Mouse (Mus musculus): Measurements from ENCODE around the gene Rai1. TPM values are rescaled to one million over a fixed set of nuclear protein-coding genes. Genes with fewer than 3 reads are reported as not detected.
A peak's percentile ranks its signal among the peaks of the same experiment; 100 is the strongest.

Rai1 gene
- 35.1 and 45.3 TPM in 2 replicates for polyA plus RNA-seq (2012; rRNA removed)

GRCm38 (mm10) chr11:60104810-60105592 lies at the start of gene Rai1:
Gene Rai1, plus strand, starts transcription at chr11:60105013.
- peak; percentile 90 for DNase-seq (ENCODE audit: low spot score)

DNA sequence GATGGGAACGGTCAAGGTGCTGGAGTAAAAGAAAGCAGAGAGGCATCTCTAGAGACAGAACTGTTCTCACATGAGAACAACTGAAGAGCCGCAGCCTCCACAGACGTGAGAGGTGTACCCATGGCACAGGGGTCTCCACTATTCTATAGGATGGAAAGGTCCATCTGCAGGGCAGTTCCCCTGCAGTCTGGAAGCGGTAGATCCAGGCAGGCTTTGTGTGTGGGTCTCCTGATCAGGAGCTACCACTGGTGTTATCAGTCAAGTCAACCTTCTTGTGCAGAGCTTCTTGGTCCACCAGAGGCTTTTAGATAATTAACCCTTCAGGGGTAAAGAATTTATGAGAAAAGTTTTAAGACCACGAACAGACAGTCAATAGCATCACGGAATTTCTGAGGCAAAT lies 48.3 kb upstream of the Rai1 start:
- DNase-seq (ENCODE audit: low spot score): no peak

DNA sequence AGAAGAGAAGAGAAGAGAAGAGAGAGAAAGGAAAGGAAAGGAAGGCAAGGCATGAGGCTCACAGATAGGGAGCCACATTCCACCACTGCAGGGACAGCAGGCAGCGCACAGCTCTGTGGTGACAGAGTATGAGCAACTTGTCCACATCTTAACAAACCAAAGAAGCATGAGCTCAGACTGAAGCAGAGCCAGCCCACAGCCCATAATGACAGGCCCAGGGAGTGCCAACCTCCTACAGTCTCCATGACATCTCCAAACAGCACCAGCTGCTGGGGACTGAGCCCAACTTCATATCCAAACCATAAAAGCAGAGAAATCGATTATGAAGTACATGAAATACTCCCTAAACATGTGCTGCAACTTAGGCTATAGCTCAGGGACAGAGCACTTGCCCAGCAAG lies 46.8 kb upstream of the Rai1 start:
- no peak for DNase-seq (ENCODE audit: low spot score)

DNA sequence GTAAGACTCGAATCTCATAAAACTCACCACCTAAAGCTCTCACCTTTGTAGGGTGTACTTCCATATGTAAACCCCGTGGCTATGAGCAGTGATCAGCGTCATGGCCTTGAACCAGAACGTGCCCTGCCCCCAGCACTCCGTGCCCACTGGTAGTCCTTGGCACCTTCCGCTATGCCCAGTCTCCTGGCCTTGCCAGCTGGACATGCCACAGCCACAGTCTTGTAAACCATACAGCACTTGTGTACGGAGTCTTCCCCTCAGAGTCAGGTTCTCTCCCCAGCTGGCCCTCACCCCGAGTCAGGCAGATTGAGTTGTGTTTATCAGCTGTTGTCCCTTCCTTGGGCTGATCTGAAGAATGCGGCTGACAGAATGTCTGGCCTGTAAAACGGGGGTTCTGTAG lies 46.4 kb upstream of the Rai1 start:
- no peak for DNase-seq (ENCODE audit: low spot score)

- no peak for DNase-seq (ENCODE audit: low spot score)
Measured at GRCm38 (mm10) chr11:60060026-60060425, 44.8 kb upstream of the Rai1 start.

- DNase-seq (ENCODE audit: low spot score): no peak
Measured at GRCm38 (mm10) chr11:60061504-60062006, 43.3 kb upstream of the Rai1 start.

DNA sequence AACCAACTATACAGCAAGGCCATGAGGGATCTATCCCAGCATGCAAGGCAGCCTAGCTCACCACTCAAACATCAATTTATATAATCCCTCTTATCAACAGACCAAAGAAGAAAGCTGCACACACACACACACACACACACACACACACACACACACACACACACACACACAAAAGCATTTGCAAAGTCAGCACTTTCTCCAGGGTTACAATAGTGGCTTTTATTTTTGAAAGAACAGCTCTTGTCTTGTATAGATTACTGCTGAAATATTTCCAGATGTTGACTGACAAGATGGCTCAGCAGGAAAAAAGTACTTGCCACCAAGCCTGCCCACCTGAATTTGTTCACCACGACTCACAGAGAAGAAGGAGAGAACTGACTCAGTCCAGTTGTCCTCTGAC lies 39.5 kb upstream of the Rai1 start:
- DNase-seq (ENCODE audit: low spot score): no peak

GRCm38 (mm10) chr11:60067646-60068045 lies 37.2 kb upstream of the Rai1 start:
- no peak for DNase-seq (ENCODE audit: low spot score)

DNA sequence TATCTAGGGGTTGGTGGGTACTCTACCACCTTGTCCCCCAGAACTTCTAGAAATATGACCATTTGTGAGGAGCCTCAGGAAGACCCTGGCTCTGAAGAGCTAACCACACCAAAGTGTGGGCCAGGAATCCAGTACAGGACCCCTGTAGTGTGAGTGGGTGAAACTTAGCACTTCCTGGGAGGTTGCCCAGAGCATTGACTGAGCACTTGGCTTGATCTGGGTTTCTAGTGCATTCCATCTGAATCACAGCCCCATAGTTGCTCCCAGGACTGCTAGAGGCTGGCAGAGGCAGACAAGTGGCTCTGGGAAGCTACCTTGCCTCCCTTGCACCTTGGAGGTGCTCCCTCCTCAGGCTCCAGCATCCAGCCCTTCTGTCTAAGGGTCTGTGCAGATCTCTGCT lies 36.2 kb upstream of the Rai1 start:
- no peak for DNase-seq (ENCODE audit: low spot score)

- DNase-seq (ENCODE audit: low spot score): no peak
Measured at GRCm38 (mm10) chr11:60070599-60070998, 34.2 kb upstream of the Rai1 start.

- DNase-seq (ENCODE audit: low spot score): no peak
Measured at GRCm38 (mm10) chr11:60071221-60071620, 33.6 kb upstream of the Rai1 start.

- no peak for DNase-seq (ENCODE audit: low spot score)
Measured at GRCm38 (mm10) chr11:60073121-60073520, 31.7 kb upstream of the Rai1 start.

DNA sequence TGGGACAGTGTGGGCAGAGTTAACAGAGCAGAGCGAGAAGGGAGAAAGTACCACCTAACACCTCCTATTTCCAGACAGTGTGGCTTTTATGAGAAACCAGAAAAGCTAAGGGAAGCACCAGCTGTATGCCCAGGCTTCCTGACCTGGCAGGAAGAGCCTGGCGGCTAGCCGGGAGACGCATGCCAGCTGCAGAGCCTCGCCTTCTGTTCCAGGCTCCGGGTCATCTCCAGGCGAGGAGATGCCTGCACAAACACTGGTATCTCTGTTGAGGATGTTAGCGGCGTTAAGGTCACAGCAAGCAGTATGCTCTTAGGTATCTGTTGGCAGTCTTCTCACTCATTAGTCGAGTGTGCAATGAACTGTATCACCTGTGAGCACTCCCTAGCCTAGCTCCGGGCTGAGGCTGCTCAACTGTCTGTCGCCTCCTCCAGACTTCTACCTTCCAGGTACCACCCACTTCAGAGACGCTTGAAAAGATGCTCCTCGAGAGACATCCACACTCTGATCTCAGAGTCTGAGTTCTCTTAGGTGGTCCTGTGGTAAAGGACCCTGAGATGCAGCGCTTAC lies 30.8 kb upstream of the Rai1 start:
- DNase-seq (ENCODE audit: low spot score): no peak

- no peak for DNase-seq (ENCODE audit: low spot score)
Measured at GRCm38 (mm10) chr11:60076183-60076582, 28.6 kb upstream of the Rai1 start.

DNA sequence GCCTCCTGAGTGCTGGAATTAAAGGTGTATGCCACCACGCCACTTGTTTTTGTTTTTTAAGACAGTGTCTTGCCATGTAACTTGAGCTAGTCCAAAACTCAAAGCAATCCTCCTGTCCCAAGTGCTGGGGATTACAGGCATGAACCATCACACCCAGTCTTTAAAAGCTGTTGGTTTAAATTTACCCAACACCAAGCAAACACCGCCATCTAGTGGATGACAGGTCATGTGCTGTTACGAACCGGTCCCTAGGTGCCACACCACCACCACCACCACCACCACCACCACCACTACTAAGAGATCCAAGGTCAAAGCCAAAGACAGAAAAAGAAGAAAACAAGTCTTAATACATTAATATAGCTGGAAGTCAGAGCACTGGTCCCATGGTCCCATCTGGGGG lies 28.0 kb upstream of the Rai1 start:
- no peak for DNase-seq (ENCODE audit: low spot score)

DNA sequence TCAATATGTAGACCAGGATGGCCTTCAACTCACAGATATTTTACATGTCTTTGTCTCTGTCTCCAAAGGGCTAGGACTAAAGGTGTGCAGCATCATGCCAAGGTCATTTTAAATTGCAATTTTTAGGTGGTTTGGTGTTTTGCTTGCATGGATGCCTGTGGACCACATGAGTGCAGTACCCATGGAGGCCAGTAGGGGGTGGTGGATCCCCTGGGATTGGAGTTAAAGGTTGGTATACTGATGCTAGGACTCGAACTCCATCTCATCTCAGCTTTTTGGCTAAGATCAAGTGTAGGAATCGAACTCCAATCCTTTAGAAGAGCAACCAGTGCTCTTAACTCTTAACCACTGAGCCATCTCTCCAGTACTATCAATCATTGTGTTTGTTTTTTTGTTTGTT lies 20.2 kb upstream of the Rai1 start:
- no peak for DNase-seq (ENCODE audit: low spot score)

GRCm38 (mm10) chr11:60086676-60087075 lies 18.1 kb upstream of the Rai1 start:
- no peak for DNase-seq (ENCODE audit: low spot score)

GRCm38 (mm10) chr11:60088947-60089346 lies 15.9 kb upstream of the Rai1 start:
- DNase-seq (ENCODE audit: low spot score): no peak

GRCm38 (mm10) chr11:60090696-60091421 lies 14.0 kb upstream of the Rai1 start:
- DNase-seq (ENCODE audit: low spot score): no peak

DNA sequence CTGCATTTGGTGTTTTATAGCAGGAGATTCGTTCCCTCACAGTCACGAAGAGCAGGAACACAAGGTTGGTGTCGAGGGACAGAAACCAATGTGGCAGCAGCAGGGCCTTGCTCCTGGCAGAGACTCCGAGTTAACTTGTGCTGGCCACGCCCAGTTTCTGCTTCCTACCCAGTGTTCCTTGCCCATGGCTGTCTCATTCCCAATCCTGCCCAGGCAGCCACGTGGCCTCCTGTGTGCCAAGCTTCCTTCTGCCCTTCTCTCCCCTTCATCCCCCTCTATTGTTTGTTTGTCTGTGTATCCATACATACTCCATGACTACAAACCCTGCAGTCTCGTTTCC lies 13.4 kb upstream of the Rai1 start:
- no peak for DNase-seq (ENCODE audit: low spot score)

DNA sequence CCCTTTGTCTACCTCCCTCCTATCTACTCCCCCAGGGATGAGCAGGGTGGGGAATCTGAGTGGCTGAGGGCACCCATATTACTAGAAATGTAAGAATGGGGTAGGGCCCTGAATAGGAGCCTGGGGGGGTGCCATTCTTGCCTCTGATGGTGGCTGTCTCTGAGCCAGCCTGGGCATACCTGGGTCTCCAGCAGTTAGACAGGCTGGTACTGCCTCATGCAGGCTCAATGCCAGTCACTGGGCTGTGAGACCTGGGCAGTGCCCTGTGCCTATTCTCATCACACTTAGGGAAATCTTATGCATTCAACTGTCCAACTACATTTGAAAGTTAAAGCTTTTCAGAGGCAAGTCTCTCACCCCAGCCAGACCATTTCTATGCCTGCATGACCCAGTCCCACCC lies 11.6 kb upstream of the Rai1 start:
- DNase-seq (ENCODE audit: low spot score): no peak

DNA sequence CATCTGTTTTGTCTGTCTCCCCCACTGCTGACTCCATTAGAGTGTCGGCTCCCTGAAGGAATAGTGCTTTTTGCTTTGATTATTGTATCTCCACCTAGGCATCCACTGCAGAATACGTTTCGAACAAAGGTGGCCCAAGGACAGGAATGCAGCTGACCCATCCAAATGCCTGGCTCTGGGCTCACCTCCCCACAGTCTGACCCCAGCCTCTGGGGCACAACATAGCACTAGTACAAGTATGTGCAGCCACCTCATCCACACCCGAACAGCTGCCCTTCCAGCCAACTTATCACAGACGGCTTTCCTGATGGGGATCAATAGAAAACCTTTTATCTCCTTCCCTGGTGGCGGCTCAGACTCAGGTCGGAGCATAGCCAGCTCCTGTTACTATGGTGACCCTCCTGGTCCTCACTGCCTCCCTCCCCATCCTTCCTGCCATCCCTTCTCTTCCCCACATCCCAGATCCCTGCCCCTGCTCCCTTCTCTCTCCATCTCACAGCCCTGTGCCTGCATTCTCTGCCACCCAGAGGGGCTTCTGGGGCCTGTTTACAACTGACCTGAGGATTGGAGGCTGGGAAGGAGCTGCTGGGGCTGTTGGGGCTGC lies 10.7 kb upstream of the Rai1 start:
- no peak for DNase-seq (ENCODE audit: low spot score)
